Mouse (Mus musculus) layer of hippocampus, adult 9-11 months (tissue): ENCODE measurements around the gene Tinagl1.

Source experiments
- DNase-seq: peaks from one replicate; pipeline ENCODE4 v3.0.0; 2022

Tinagl1 gene

DNA sequence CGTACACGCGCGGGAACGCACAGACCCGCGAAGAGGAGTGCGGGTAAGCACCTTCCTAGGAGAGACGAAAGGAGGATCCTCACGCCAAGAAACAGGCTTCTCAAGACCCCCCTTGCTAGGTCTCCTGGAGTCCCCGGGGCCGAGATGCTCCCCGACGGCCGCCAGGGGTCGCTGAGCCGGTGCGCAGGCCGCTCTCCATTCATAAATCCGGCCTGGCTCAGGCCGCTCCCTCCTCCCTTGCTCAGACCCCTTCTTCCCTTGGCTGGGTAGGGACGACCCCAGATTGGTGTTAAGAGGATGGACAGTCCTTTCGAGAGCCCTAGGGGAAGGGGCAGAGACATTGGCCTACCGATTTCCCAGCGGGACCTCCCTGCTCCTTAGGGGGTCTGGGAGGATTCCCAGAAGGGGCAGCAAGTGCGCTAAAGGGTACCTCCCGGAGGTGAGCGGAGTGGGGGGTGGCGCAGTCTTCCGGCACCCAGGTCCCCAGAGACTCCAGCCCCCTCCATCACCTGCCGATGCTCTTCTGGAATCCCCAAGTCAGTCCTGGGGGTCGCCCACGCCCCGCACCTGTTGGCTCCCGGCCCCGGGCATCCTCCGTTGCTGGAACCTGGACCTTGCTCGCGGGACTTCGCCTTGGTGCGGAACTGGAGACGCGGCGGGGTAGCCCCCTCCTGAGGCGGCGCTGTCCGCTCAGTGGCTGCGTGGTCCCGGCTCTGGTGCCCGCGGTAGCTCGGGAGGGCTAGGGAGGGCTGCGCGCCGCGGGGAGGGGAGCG, 36.3 kb downstream of the Tinagl1 start:
- DNase-seq = peak; percentile 52

DNA sequence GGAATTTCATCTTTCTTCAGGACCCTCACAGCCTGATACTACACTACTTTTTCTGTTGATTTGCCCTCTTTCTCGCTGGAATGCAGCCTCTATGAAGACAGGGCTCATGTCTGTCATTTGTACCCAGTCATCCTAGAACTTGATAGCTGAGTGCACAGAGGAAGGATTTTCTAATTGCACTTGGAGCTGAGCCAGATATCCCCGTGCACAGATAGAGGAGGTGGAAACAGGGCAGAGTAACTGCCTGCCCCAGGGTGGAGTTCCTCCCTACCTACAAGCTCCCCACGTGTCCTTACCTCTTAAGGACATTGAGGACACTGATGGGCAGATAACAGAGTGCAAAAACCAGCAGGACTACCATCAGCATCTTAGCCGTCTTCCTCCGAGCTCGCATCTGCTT, 41.5 kb downstream of the Tinagl1 start:
- no peak for DNase-seq

DNA sequence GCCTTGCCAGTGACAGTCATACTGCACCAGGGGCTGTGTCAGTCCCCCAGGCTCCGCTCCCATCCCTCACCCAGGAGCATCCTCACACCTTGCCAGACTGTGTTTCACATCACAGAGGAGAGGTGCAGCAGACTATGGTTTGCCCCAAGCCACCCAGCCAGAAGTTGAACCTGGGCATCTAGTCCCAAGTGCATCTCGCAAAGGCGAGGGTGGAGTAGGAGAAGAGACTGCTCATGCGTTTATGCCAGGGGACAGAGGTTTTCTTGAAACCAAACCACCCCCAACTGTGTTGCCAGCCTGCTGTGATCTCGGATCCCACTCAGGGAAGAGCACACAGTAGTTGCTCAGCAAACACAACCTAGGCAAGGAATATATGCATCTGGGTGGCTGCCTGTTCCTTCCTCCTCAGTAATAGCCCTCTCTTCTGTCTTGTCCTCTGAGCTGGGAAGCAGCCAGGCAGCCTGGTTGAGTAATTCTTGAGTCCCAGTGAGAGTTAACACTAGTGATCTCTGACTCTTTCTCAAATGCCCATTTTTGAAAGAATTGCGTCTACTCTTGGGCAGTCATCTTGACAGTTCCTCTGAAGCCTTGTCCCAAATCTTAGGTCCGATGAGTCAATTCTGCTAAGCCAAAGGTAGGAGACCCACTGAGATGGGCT, 43.3 kb downstream of the Tinagl1 start:
- DNase-seq = no peak

DNA sequence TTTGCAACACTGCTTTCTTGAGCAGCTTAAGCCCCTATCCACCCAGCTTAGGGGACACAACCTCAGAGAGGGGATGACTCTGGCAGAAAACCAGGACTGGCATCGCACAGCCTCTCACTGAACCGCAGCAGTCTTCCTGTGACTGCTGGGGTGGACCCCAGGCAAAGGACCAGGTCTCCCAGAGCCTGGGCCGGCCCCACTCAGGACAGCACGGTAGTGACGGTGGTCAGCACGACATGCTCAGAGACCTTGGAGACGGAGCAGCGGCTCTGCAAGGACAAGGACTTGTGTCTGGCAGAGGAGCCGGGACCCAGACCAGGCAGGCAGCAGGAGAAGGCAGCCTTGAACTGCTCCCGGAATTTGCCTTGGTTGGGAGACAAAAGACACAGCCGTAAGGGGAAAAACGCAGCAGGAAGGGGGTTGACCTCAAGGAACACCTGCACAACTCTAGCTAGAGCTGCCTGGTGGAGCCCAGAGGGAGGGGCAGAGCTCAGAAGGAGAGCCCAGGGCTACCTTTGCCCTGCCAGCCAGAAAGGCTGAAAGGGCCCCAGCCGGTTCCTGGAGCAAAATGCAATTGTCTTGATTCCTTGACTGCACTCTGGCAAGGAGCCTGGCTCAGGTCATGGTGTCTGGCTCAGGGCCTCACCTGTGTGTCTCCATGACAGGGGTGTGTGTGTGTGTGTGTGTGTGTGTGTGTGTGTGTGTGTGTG, 44.1 kb downstream of the Tinagl1 start:
- no peak for DNase-seq

GRCm38 (mm10) chr4:130130082-130130481, 44.8 kb downstream of the Tinagl1 start:
- DNase-seq = no peak

DNA sequence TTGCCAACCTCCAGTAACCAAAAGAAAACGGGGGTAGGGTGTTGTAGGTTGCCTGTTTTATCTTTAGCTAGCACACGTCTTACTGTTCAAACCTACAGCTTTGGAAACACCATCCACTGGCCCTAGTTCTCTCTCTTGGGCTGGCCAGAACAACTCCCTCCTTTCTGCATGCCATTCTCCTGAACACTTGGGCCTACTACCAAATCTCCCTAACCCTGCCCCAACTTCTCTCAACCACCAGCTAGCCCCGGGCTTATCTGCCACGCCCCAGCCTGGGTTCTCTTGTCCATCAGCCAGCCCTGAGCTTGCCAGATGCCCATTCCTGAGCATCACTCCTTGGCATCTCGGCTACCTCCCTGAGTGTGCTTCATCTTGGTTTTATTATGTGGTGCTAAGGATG, 46.0 kb downstream of the Tinagl1 start:
- no peak for DNase-seq

- DNase-seq = no peak
Measured at GRCm38 (mm10) chr4:130125935-130126334, 49.0 kb downstream of the Tinagl1 start.

GRCm38 (mm10) chr4:130125164-130125563, 49.8 kb downstream of the Tinagl1 start:
- no peak for DNase-seq

DNA sequence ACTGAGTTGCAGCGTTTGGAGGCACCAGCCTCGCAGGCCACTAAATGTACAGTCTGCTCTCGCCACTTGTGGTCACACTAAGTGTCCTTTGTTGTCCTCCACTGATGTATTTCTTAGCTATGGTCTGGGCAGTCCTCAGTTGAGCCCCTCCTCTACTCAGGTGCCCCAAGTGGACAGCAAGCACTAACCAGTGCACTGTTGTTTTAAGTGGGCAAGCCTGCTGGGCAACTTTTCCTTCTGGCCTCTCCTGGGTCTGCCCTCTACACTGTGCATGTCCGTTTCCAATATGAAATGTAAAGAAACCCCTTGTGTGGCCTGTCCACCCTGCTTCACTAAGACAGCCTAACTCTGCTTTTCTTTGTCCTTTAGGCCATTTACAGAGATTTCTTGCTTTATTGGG, 50.8 kb downstream of the Tinagl1 start:
- no peak for DNase-seq

GRCm38 (mm10) chr4:130123020-130123419, 51.9 kb downstream of the Tinagl1 start:
- DNase-seq = peak; percentile 30

DNA sequence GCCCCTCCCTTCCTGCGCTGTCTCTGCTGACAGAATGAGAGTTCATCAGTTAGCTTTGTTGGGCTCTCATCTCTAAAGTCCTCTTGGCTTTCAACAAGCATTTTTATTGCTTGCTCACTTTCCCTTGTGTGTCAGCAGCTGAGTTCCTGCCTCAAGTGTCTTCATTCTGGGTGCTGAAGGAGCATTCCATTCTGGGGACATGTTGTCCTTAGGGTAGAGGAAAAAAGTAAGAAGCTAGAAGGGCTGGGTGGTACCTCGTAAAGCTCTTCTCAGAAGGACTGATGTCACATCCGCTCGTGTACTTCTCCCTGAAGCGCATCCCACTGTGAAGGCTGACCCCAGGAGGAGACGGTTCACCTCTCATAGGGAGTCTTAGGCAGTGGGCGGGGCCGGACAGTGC, 53.4 kb downstream of the Tinagl1 start:
- no peak for DNase-seq

DNA sequence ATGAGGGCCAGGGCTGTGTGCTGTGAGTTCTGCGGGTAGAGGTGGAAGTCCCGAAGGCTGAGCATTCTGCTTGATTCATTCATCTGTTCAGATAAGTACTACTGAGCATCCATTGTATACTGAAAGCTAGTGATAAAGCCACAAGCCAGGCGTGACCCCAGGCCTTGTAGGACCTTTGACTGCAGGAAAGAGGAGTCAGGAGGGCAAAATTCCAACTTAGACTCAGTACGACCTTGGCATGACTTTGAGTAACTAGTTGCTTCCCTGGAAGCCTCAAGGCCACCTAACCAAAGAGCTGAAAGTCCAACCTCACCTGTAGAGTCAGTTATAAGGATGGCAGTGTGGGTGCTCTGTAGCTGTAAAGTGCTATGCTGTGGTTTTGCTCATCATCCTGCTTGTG, 54.2 kb downstream of the Tinagl1 start:
- no peak for DNase-seq
